Mouse (Mus musculus) G1E-ER4 (cell line): ENCODE data around the gene Spata31d1a. TPM values are rescaled to one million over a fixed set of nuclear protein-coding genes. Genes with fewer than 3 reads are reported as not detected.

Experiments
- GATA1 ChIP-seq: IDR thresholded peaks from one replicate; pipeline ENCODE4 v1.8.0; 2012; ENCODE audit warnings: low read length, inconsistent platforms
- polyA plus RNA-seq: library from polyadenylated mRNA; stranded (reverse); fragments of >175 nt; gene quantifications from 2 replicates; pipeline ENCODE4 v1.2.3, GENCODE M21; 2012

The Spata31d1a gene
- not detected in 2 replicates for polyA plus RNA-seq

- TF ChIP-seq GATA1: no peak
Observed at GRCm38 (mm10) chr13:59710230-59710629, at the start of gene Spata31d1a. Gene Spata31d1a (minus strand): TSS chr13:59710330.

- TF ChIP-seq GATA1: no peak
Observed at GRCm38 (mm10) chr13:59756906-59757305, 46.8 kb upstream of the Spata31d1a start.

- no peak for TF ChIP-seq GATA1
Observed at GRCm38 (mm10) chr13:59750310-59750709, 40.2 kb upstream of the Spata31d1a start.

GRCm38 (mm10) chr13:59746711-59747110 lies 36.6 kb upstream of the Spata31d1a start, which contains the start of gene 1700014D04Rik:
Gene 1700014D04Rik (minus strand): TSS chr13:59746752.
- no peak for TF ChIP-seq GATA1

- TF ChIP-seq GATA1: no peak
Observed at GRCm38 (mm10) chr13:59746164-59746563, 36.0 kb upstream of the Spata31d1a start.

- no peak for TF ChIP-seq GATA1
Observed at GRCm38 (mm10) chr13:59745462-59745861, 35.3 kb upstream of the Spata31d1a start.

- TF ChIP-seq GATA1: no peak
Observed at GRCm38 (mm10) chr13:59741697-59742096, 31.6 kb upstream of the Spata31d1a start.

GRCm38 (mm10) chr13:59741096-59741495 lies 31.0 kb upstream of the Spata31d1a start:
- no peak for TF ChIP-seq GATA1

- no peak for TF ChIP-seq GATA1
Observed at GRCm38 (mm10) chr13:59739397-59739796, 29.3 kb upstream of the Spata31d1a start.

- no peak for TF ChIP-seq GATA1
Observed at GRCm38 (mm10) chr13:59738455-59738854, 28.3 kb upstream of the Spata31d1a start.

GRCm38 (mm10) chr13:59735190-59735589 lies 25.1 kb upstream of the Spata31d1a start:
- no peak for TF ChIP-seq GATA1

GRCm38 (mm10) chr13:59733936-59734335 lies 23.8 kb upstream of the Spata31d1a start:
- TF ChIP-seq GATA1: no peak

- TF ChIP-seq GATA1: no peak
Observed at GRCm38 (mm10) chr13:59731652-59732051, 21.5 kb upstream of the Spata31d1a start, which contains the start of gene Spata31d1d. Gene Spata31d1d (minus strand): TSS chr13:59731752.

- TF ChIP-seq GATA1: no peak
Observed at GRCm38 (mm10) chr13:59728378-59729093, 18.4 kb upstream of the Spata31d1a start.

- no peak for TF ChIP-seq GATA1
Observed at GRCm38 (mm10) chr13:59726139-59726867, 16.2 kb upstream of the Spata31d1a start.

- no peak for TF ChIP-seq GATA1
Observed at GRCm38 (mm10) chr13:59719475-59719874, 9.3 kb upstream of the Spata31d1a start.

GRCm38 (mm10) chr13:59713710-59714109 lies 3.6 kb upstream of the Spata31d1a start:
- TF ChIP-seq GATA1: no peak
